ENCODE assay signal across 24 mouse cellular contexts in genomic region chr2:52523056-52523715, GRCm38 (mm10).
DNase-seq lines count a peak whose midpoint lies in the region; ATAC-seq and TF ChIP-seq lines count a peak whose summit lies in the region.
"Had no signal": no experiment of that assay in that cellular context is flagged by ENCODE, and none has a peak within 500 bp of the region (broad histone marks: within the 10 kb centered on the region; RNA-seq: fewer than 3 reads in every experiment).

No protein-coding gene starts in this region.

- in situ Hi-C loops in CH12.LX (cut with MboI; ENCODE audit: low pct_ligation_motif_present, low pct_unique_long_range_greater_than_20kb, low sequenced_read_pairs), result no loop called here

- H3K79me2 ChIP-seq in CH12.LX (replicated peaks; ENCODE audit: control insufficient read depth, extremely low read depth, insufficient read depth, poor library complexity, severe bottlenecking), result no peaks in the 10 kb centered on the region

- dilution Hi-C loops in CH12.LX (cut with MboI; ENCODE audit: extremely low pct_ligation_motif_present, extremely low pct_unique_long_range_greater_than_20kb, low sequenced_read_pairs), result no loop called here

- no peak overlapping the region for H3K9ac ChIP-seq in liver, postnatal 0 days (replicated peaks)
- H3K9ac ChIP-seq in liver, embryonic 11.5 days (ENCODE audit: low read depth, low read length), result no peak overlapping the region
- H3K9ac ChIP-seq in CH12.LX (ENCODE audit: insufficient read depth, low read depth), result no peak overlapping the region
- H3K9ac ChIP-seq: embryonic facial prominence, embryonic 15.5 days; forebrain, embryonic 15.5 days; heart, embryonic 15.5 days; hindbrain, embryonic 13.5 days had no signal

- no peak for TF ChIP-seq CTCF in liver, postnatal 0 days (IDR thresholded peaks at IDR 0.05; ENCODE audit: low read depth)
- no peak for TF ChIP-seq CTCF in CH12.LX (conservative IDR thresholded peaks at IDR 0.05 in 1 of 2, IDR thresholded peaks at IDR 0.05 in 1 of 2; ENCODE audit: low read depth in 2 of 2, low read length in 2 of 2)

- H3K4me2 ChIP-seq in liver, postnatal 0 days (ENCODE audit: low read depth, low read length), result no peak overlapping the region
- no peak overlapping the region for H3K4me2 ChIP-seq in liver, embryonic 11.5 days
- no peak overlapping the region for H3K4me2 ChIP-seq in CH12.LX (ENCODE audit: insufficient read depth, low read depth, poor library complexity, severe bottlenecking)
- H3K4me2 ChIP-seq: embryonic facial prominence, embryonic 15.5 days; forebrain, embryonic 15.5 days; heart, embryonic 11.5 days; heart, embryonic 15.5 days; hindbrain, embryonic 13.5 days had no signal

- no peaks in the 10 kb centered on the region for H3K9me3 ChIP-seq in liver, postnatal 0 days (ENCODE audit: low read length)
- no peaks in the 10 kb centered on the region for H3K9me3 ChIP-seq in liver, embryonic 11.5 days (ENCODE audit: control insufficient read depth, low read length)
- H3K9me3 ChIP-seq in CH12.LX (replicated peaks; ENCODE audit: low read length), result no peaks in the 10 kb centered on the region
- H3K9me3 ChIP-seq: embryonic facial prominence, embryonic 15.5 days; forebrain, embryonic 15.5 days; G1E; heart, embryonic 15.5 days; hindbrain, embryonic 13.5 days had no signal

- WGBS in liver, postnatal 0 days (ENCODE audit: insufficient replicate concordance), result 73% methylated on average over 7 of the region's 7 CpGs
- 82% methylated on average over 7 of the region's 7 CpGs for WGBS in liver, embryonic 11.5 days

- H3K27ac ChIP-seq in liver, postnatal 0 days (ENCODE audit: low read depth), result no peak overlapping the region
- no peak overlapping the region for H3K27ac ChIP-seq in liver, embryonic 11.5 days (ENCODE audit: low read depth, low read length)
- H3K27ac ChIP-seq in CH12.LX (ENCODE audit: insufficient read depth, low read depth), result no peak overlapping the region
- H3K27ac ChIP-seq: embryonic facial prominence, embryonic 15.5 days; forebrain, embryonic 15.5 days; heart, embryonic 15.5 days; hindbrain, embryonic 13.5 days; hindbrain, postnatal 0 days had no signal

- DNase-seq in liver, postnatal 0 days, result no peak
- no peak for DNase-seq in liver, embryonic 11.5 days (ENCODE audit: low spot score)
- DNase-seq in CH12.LX (ENCODE audit: extremely low read depth), result peak; percentile 16
- DNase-seq in layer of hippocampus, postnatal 36 days, result no peak
- DNase-seq in neural tube, embryonic 10.5 days (ENCODE audit: extremely low spot score, low spot score), result no peak
- DNase-seq in cerebellum, adult 9-10 months, result no peak
- DNase-seq: adrenal gland, adult 8-10 months; adrenal gland, postnatal 36 days; cerebellum, adult 18-20 months; cerebellum, postnatal 10 days; embryo, embryonic 11 days; gastrocnemius, postnatal 36 days; heart, adult 18-20 months; heart, postnatal 14 days had no signal

- ATAC-seq in liver, postnatal 0 days, result peak; percentile 38; the same call in 1 of the 2 replicates
- ATAC-seq in liver, embryonic 11.5 days (replicated peaks; ENCODE audit: low FRiP score), result no peak
- ATAC-seq in granulocyte monocyte progenitor cell, adult 5-6 weeks (replicated peaks; ENCODE audit: poor library complexity, severe bottlenecking), result peak; percentile 90
- peak; percentile 78 for ATAC-seq in monocyte, adult 5-6 weeks (replicated peaks; ENCODE audit: insufficient number of reproducible peaks, low FRiP score, low TSS enrichment, poor library complexity, severe bottlenecking)
- ATAC-seq: forebrain, embryonic 15.5 days; hindbrain, postnatal 0 days had no signal

- no peaks in the 10 kb centered on the region for H3K4me1 ChIP-seq in liver, postnatal 0 days (ENCODE audit: insufficient read depth)
- H3K4me1 ChIP-seq in liver, embryonic 11.5 days (replicated peaks; ENCODE audit: control insufficient read depth, insufficient read depth, low read length), result no peaks in the 10 kb centered on the region; the same call in 1 of the 2 replicates
- peaks cover 0 to 25% of the 10 kb centered on the region in 2 experiments; a peak in 2 of 4 replicates for H3K4me1 ChIP-seq in CH12.LX (ENCODE audit: control insufficient read depth in 1 of 2, insufficient read depth in 2 of 2)
- H3K4me1 ChIP-seq: embryonic facial prominence, embryonic 15.5 days; forebrain, embryonic 15.5 days; heart, embryonic 15.5 days; hindbrain, embryonic 13.5 days had no signal

- no peak for TF ChIP-seq RAD21 in CH12.LX (IDR thresholded peaks at IDR 0.05; ENCODE audit: low read depth, low read length)

- no peak for TF ChIP-seq EP300 in liver, postnatal 0 days (IDR thresholded peaks at IDR 0.05; ENCODE audit: low read depth)
- peak; percentile 36; the same call in 1 of the 2 replicates for TF ChIP-seq EP300 in CH12.LX (IDR thresholded peaks at IDR 0.05; ENCODE audit: low read length)

- no peak for TF ChIP-seq POLR2A in CH12.LX (IDR thresholded peaks at IDR 0.05; ENCODE audit: low read depth, low read length)

- no peaks in the 10 kb centered on the region for H3K36me3 ChIP-seq in liver, postnatal 0 days (replicated peaks; ENCODE audit: insufficient read depth, low read length)
- no peaks in the 10 kb centered on the region for H3K36me3 ChIP-seq in liver, embryonic 11.5 days (ENCODE audit: control insufficient read depth, insufficient read depth, low read length)
- no peaks in the 10 kb centered on the region for H3K36me3 ChIP-seq in CH12.LX (replicated peaks in 1 of 2; ENCODE audit: control insufficient read depth in 1 of 2, insufficient read depth in 1 of 2, low read length in 1 of 2)
- H3K36me3 ChIP-seq: embryonic facial prominence, embryonic 15.5 days; forebrain, embryonic 15.5 days; G1E; heart, embryonic 15.5 days; hindbrain, embryonic 13.5 days had no signal

- H3K4me3 ChIP-seq in liver, postnatal 0 days (ENCODE audit: low read depth, low read length), result no peak overlapping the region
- no peak overlapping the region for H3K4me3 ChIP-seq in liver, embryonic 11.5 days (ENCODE audit: low read depth, low read length)
- H3K4me3 ChIP-seq in CH12.LX (replicated peaks in 1 of 3; ENCODE audit: low read depth in 2 of 3, low read length in 2 of 3, poor library complexity in 1 of 3), result no peak overlapping the region
- H3K4me3 ChIP-seq: embryonic facial prominence, embryonic 15.5 days; erythroblast, embryonic 14.5 days; forebrain, embryonic 15.5 days; heart, embryonic 15.5 days; hindbrain, embryonic 13.5 days had no signal

- H3K27me3 ChIP-seq in liver, postnatal 0 days (ENCODE audit: insufficient read depth, low read length), result no peaks in the 10 kb centered on the region
- H3K27me3 ChIP-seq in liver, embryonic 11.5 days (replicated peaks; ENCODE audit: control insufficient read depth, insufficient read depth, low read length), result no peaks in the 10 kb centered on the region; the same call in 1 of the 2 replicates
- H3K27me3 ChIP-seq in CH12.LX (replicated peaks), result no peaks in the 10 kb centered on the region
- H3K27me3 ChIP-seq: embryonic facial prominence, embryonic 15.5 days; forebrain, embryonic 15.5 days; heart, embryonic 15.5 days; hindbrain, embryonic 13.5 days had no signal

TF ChIP-seq in CH12.LX, 34 proteins besides CTCF, POLR2A, EP300 and RAD21:
- TF ChIP-seq CHD1 (IDR thresholded peaks at IDR 0.05; ENCODE audit: low read depth, low read length) (no peak), USF1 (IDR thresholded peaks at IDR 0.05; ENCODE audit: low read depth, low read length) (no peak), ZKSCAN1 (IDR thresholded peaks at IDR 0.05; ENCODE audit: borderline replicate concordance, low read depth, low read length) (no peak), JUN (IDR thresholded peaks at IDR 0.05; ENCODE audit: insufficient read depth, low read depth, low read length) (no peak), GABPA (IDR thresholded peaks at IDR 0.05; ENCODE audit: insufficient replicate concordance, low read depth, low read length) (no peak), RCOR1 (conservative IDR thresholded peaks at IDR 0.05; ENCODE audit: low read depth, low read length) (no peak), ETS1 (conservative IDR thresholded peaks at IDR 0.05; ENCODE audit: low read depth, low read length) (no peak), TBP (conservative IDR thresholded peaks at IDR 0.05; ENCODE audit: low read depth, low read length) (no peak)
